Mouse (Mus musculus): ENCODE results near the gene Gucy1b1. TPM values are rescaled to one million over a fixed set of nuclear protein-coding genes. Genes with fewer than 3 reads are reported as not detected.

Gene Gucy1b1
- total RNA-seq, 2 experiments from 2014 or later = 2.1 TPM; not detected in 1

DNA sequence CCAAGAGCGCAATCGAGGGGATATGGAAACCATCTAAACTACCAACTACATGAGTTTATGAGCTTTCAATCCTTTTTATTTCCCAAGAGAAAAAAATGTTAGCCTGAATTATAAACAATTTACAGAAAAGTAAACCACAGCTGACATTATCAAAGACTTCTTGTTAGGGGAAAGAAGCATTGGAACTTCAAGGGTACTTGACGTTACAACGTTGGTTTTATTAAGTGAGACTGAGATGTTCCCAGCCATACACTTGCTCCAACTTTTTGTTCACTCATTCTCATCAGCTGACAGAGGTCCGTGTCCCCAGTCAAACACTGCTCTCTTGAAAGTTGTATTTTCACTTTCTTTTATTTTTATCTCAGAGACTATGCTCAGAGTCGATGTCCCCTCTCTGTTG is 30.8 kb downstream of the Gucy1b1 start:
- ATAC-seq (replicated peaks; ENCODE audit: low FRiP score, low TSS enrichment, poor library complexity, severe bottlenecking) = no peak

GRCm38 (mm10) chr3:82036262-82037044 is 38.0 kb downstream of the Gucy1b1 start:
- no peak for ATAC-seq (replicated peaks; ENCODE audit: low FRiP score, low TSS enrichment, poor library complexity, severe bottlenecking)

- ATAC-seq (replicated peaks; ENCODE audit: low FRiP score, low TSS enrichment, poor library complexity, severe bottlenecking) = no peak
These were observed 44.3 kb downstream of the Gucy1b1 start for GRCm38 (mm10) chr3:82030008-82030748.

- peak; percentile 90 for ATAC-seq (replicated peaks; ENCODE audit: low FRiP score, low TSS enrichment, poor library complexity, severe bottlenecking)
These were observed 45.3 kb downstream of the Gucy1b1 start for GRCm38 (mm10) chr3:82029229-82029628.

DNA sequence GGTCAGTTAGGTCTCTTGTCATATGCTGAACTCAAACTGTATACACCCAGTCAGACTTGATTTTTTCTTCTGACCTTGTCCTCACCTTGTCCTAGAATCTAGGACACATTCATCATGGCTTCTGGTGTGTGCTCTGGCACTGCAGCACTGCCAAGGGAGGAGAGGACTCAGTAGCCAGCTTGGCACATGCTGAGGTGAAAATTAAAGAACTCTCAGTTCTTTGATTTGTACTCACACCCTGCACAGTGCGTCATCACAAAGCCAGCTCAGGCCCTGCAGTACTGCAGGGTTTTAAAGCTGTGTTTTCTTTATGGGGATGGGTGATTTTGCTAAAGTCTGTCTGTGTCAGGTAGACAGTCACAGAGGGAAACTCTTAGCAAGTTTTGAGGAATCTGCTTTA is 47.2 kb downstream of the Gucy1b1 start:
- no peak for ATAC-seq (replicated peaks; ENCODE audit: low FRiP score, low TSS enrichment, poor library complexity, severe bottlenecking)

- no peak for ATAC-seq (replicated peaks; ENCODE audit: low FRiP score, low TSS enrichment, poor library complexity, severe bottlenecking)
These were observed 51.4 kb downstream of the Gucy1b1 start for GRCm38 (mm10) chr3:82023065-82023464.

GRCm38 (mm10) chr3:82022421-82022920 is 52.0 kb downstream of the Gucy1b1 start:
- no peak for ATAC-seq (replicated peaks; ENCODE audit: low FRiP score, low TSS enrichment, poor library complexity, severe bottlenecking)

- ATAC-seq (replicated peaks; ENCODE audit: low FRiP score, low TSS enrichment, poor library complexity, severe bottlenecking) = no peak
These were observed 60.3 kb downstream of the Gucy1b1 start for GRCm38 (mm10) chr3:82014148-82014703.

DNA sequence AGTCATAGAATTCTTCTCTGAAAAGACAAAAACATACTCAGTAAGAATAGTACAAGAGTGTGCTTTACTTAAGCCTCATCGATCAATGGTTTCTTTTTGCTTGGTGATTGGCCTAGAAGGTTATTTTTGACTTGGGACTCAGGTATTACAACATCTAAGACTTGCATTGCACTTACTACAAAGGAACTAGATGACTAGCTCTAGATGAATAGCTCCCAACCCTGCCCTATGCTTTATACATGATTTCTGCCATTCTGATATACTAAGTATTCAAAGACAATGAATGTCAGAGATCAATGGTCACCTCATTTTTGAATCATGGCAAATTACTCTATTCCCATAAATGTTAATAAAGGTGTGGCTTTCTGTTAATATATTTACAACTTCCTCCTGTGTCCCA is 67.5 kb downstream of the Gucy1b1 start:
- ATAC-seq (replicated peaks; ENCODE audit: low FRiP score, low TSS enrichment, poor library complexity, severe bottlenecking) = no peak

DNA sequence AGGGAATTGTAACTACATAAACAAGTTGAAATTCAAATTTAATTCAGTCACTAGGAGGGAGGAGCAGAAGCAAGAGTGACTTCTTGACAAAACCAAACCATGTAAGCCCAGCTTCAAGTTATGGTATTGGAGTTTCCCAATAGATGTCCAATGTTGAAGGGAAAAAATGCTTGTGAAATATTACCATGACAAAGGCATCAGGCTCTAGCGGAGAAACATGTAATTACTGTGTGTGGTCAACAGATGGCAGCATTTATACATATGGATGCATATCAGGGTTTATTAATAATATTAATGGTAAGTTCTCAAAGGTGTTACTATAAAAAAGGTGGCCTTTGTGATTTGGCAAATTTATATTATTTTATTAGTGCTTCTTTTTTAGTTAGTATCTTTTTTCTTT is 78.5 kb downstream of the Gucy1b1 start:
- ATAC-seq (replicated peaks; ENCODE audit: low FRiP score, low TSS enrichment, poor library complexity, severe bottlenecking) = peak; percentile 83

DNA sequence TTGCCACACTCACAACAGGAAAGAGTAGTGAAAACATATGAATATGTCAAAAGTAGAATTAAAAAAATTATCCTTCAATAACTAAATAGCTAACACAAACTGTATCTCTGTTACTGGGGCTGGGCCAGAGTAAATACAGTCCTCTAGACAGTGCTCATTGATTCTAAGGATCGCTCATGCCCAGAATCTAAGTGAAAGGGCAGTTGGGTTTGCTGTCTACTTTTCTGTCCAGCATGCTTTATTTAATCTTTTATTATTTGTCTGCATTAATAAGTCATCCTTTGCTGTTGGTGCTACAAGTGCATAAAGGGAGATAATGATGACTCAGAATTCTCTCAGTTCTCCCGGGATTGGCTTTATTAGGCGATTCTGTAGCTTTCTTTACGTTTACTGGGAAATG is 79.1 kb downstream of the Gucy1b1 start:
- ATAC-seq (replicated peaks; ENCODE audit: low FRiP score, low TSS enrichment, poor library complexity, severe bottlenecking) = no peak

GRCm38 (mm10) chr3:81990531-81990930 is 84.0 kb downstream of the Gucy1b1 start:
- no peak for ATAC-seq (replicated peaks; ENCODE audit: low FRiP score, low TSS enrichment, poor library complexity, severe bottlenecking)

DNA sequence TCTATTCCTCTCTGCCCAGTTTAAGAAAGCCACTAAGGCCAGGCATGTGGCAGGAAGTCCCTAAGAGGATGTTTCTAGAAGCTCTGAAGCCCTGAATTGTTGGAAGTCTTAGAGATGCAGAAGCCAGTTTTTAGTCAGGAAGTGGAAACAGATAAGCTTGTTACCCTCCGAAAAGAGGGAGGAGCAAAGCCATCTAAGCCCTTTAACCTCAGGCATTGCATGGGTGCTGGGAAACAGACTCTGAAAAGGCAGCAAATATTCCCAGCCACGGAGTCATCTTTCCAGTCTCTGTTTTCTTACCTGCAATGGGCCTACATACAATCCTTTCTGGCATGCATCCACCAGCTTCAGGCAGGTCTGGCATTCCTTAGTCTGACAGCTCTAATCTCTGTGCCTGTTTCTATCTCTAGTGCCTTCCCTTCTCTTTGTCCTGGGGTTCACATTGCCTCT is 84.8 kb downstream of the Gucy1b1 start:
- no peak for ATAC-seq (replicated peaks; ENCODE audit: low FRiP score, low TSS enrichment, poor library complexity, severe bottlenecking)

DNA sequence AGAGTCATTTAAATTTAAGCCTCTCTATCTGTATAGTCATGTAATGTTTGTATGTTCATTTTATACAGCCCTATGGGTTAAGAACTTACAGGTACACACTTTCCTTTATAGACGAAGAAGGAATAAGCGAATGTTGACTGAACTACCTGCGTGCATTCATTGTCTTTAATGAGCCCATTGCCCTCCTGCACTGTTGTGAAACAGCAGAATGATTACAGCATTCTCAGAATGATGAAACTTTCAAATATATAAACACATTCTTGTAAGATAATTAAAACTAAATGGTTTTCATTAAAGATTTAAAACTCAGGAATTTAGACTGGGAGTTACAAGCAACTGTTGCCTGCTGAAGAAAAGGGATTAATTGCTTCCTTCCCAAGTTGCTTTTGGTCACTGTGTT is 86.9 kb downstream of the Gucy1b1 start:
- no peak for ATAC-seq (replicated peaks; ENCODE audit: low FRiP score, low TSS enrichment, poor library complexity, severe bottlenecking)

DNA sequence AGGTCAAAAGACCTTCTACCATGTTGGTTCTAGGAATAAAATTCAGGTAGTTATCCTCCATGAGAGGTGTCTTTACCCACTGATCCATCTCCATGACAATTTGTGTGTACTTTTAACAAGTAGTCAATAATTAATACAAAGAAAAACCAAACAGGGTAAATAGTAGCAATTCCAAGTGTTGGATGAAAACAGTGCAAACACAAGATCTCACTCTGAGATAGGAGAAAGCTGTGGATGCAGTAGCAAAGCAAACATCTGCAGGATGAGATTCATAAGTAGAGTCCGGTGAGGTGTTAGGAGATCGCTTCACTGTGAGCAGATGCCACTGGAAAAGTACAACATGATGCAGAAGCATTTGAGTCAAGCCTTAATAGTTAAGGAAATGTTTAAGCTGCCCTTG is 88.4 kb downstream of the Gucy1b1 start:
- no peak for ATAC-seq (replicated peaks; ENCODE audit: low FRiP score, low TSS enrichment, poor library complexity, severe bottlenecking)

DNA sequence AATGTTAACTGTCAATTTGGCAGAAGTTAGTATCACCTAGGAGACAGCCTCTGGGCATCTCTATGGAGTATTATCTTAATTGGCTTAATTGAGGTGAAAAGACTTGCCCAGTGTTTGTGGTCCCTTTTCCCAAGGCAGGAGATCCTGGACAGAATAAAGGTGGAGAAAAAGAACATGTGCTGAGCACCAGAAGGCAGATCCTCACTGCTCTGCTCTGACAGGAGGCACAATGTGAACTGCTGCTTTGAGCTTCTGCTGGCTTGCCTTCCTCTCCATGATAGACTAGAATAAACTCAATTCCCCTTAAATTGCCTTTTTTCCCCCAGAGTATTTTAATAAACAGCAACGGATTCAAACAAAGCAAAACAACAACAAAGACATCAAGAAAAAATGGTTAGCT is 89.4 kb downstream of the Gucy1b1 start:
- no peak for ATAC-seq (replicated peaks; ENCODE audit: low FRiP score, low TSS enrichment, poor library complexity, severe bottlenecking)

- ATAC-seq (replicated peaks; ENCODE audit: low FRiP score, low TSS enrichment, poor library complexity, severe bottlenecking) = no peak
These were observed 91.2 kb downstream of the Gucy1b1 start for GRCm38 (mm10) chr3:81983120-81983895.
